Mouse (Mus musculus): ENCODE data around the gene Mrpl19. TPM values are rescaled to one million over a fixed set of nuclear protein-coding genes. Genes with fewer than 3 reads are reported as not detected.

The Mrpl19 gene
- total RNA-seq (2015; ENCODE audit: low replicate concordance) (2.7 and 4.4 TPM in 2 replicates), total RNA-seq (2017; ENCODE audit: low replicate concordance) (2.9 and 4.3 TPM in 2 replicates)

GRCm38 (mm10) chr6:81965296-81966067 is at the start of gene Mrpl19:
Mrpl19 (minus strand) TSS chr6:81965958.
- ATAC-seq (replicated peaks; ENCODE audit: low FRiP score, poor library complexity, severe bottlenecking) = peak; percentile 100

GRCm38 (mm10) chr6:82012392-82012791 is 46.6 kb upstream of the Mrpl19 start:
- no peak for ATAC-seq (replicated peaks; ENCODE audit: low FRiP score, poor library complexity, severe bottlenecking)

- no peak for ATAC-seq (replicated peaks; ENCODE audit: low FRiP score, poor library complexity, severe bottlenecking)
Observed at GRCm38 (mm10) chr6:81990049-81990810, 24.5 kb upstream of the Mrpl19 start.

GRCm38 (mm10) chr6:81988341-81988740 is 22.6 kb upstream of the Mrpl19 start:
- ATAC-seq (replicated peaks; ENCODE audit: low FRiP score, poor library complexity, severe bottlenecking) = no peak

- no peak for ATAC-seq (replicated peaks; ENCODE audit: low FRiP score, poor library complexity, severe bottlenecking)
Observed at GRCm38 (mm10) chr6:81987580-81987979, 21.8 kb upstream of the Mrpl19 start.

GRCm38 (mm10) chr6:81987010-81987409 is 21.3 kb upstream of the Mrpl19 start:
- no peak for ATAC-seq (replicated peaks; ENCODE audit: low FRiP score, poor library complexity, severe bottlenecking)

- no peak for ATAC-seq (replicated peaks; ENCODE audit: low FRiP score, poor library complexity, severe bottlenecking)
Observed at GRCm38 (mm10) chr6:81986599-81986998, 20.8 kb upstream of the Mrpl19 start.

- ATAC-seq (replicated peaks; ENCODE audit: low FRiP score, poor library complexity, severe bottlenecking) = no peak
Observed at GRCm38 (mm10) chr6:81986171-81986570, 20.4 kb upstream of the Mrpl19 start.

GRCm38 (mm10) chr6:81979286-81979685 is 13.5 kb upstream of the Mrpl19 start:
- no peak for ATAC-seq (replicated peaks; ENCODE audit: low FRiP score, poor library complexity, severe bottlenecking)

- peak; percentile 73 for ATAC-seq (replicated peaks; ENCODE audit: low FRiP score, poor library complexity, severe bottlenecking)
Observed at GRCm38 (mm10) chr6:81975971-81976621, 10.3 kb upstream of the Mrpl19 start.

GRCm38 (mm10) chr6:81972595-81972994 is 6.8 kb upstream of the Mrpl19 start:
- no peak for ATAC-seq (replicated peaks; ENCODE audit: low FRiP score, poor library complexity, severe bottlenecking)

GRCm38 (mm10) chr6:81971196-81971595 is 5.4 kb upstream of the Mrpl19 start:
- no peak for ATAC-seq (replicated peaks; ENCODE audit: low FRiP score, poor library complexity, severe bottlenecking)

GRCm38 (mm10) chr6:81966068-81966544 is 348 bp upstream of the Mrpl19 start:
- peak; percentile 29; the same call in 1 of the 2 replicates for ATAC-seq (replicated peaks; ENCODE audit: low FRiP score, poor library complexity, severe bottlenecking)

- no peak for ATAC-seq (replicated peaks; ENCODE audit: low FRiP score, poor library complexity, severe bottlenecking)
Observed at GRCm38 (mm10) chr6:81960284-81960683, 5.5 kb downstream of the Mrpl19 start.

GRCm38 (mm10) chr6:81959866-81960265 is 5.9 kb downstream of the Mrpl19 start:
- no peak for ATAC-seq (replicated peaks; ENCODE audit: low FRiP score, poor library complexity, severe bottlenecking)

- ATAC-seq (replicated peaks; ENCODE audit: low FRiP score, poor library complexity, severe bottlenecking) = no peak
Observed at GRCm38 (mm10) chr6:81957992-81958391, 7.8 kb downstream of the Mrpl19 start.

GRCm38 (mm10) chr6:81956399-81956798 is 9.4 kb downstream of the Mrpl19 start:
- ATAC-seq (replicated peaks; ENCODE audit: low FRiP score, poor library complexity, severe bottlenecking) = no peak

- no peak for ATAC-seq (replicated peaks; ENCODE audit: low FRiP score, poor library complexity, severe bottlenecking)
Observed at GRCm38 (mm10) chr6:81955133-81955532, 10.6 kb downstream of the Mrpl19 start.

GRCm38 (mm10) chr6:81946906-81947305 is 18.9 kb downstream of the Mrpl19 start:
- no peak for ATAC-seq (replicated peaks; ENCODE audit: low FRiP score, poor library complexity, severe bottlenecking)

- ATAC-seq (replicated peaks; ENCODE audit: low FRiP score, poor library complexity, severe bottlenecking) = no peak
Observed at GRCm38 (mm10) chr6:81944432-81944831, 21.3 kb downstream of the Mrpl19 start.

All from erythroblast, adult 5-6 weeks (primary cell).